Mouse (Mus musculus) stomach, postnatal 0 days (tissue): Measurements from ENCODE around the gene Rpp38.

Source experiments
- CTCF ChIP-seq: IDR thresholded peaks from 2 replicates; pipeline ENCODE4 v1.5.1; 2016; ENCODE audit warnings: antibody characterized with exemption, low read depth, mild to moderate bottlenecking, moderate library complexity
- EP300 ChIP-seq: optimal IDR thresholded peaks from 2 replicates; pipeline ENCODE3; 2016; ENCODE audit warnings: antibody characterized with exemption

GRCm38 (mm10) chr2:3332056-3332455 lies 387 bp downstream of the Rpp38 start:
- TF ChIP-seq CTCF (no peak), EP300 (no peak)
